Mouse (Mus musculus) liver, adult 2 months (tissue): ENCODE data around the gene Nfam1. TPM values are rescaled to one million over a fixed set of nuclear protein-coding genes. Genes with fewer than 3 reads are reported as not detected.

Experiments used
- DNase-seq: peaks from one replicate; pipeline ENCODE4 v3.0.0-alpha.2; 2011; ENCODE audit warnings: low read depth, low spot score; ENCODE audit errors: extremely low read depth
- H3K27ac ChIP-seq: fragments of 200-500 bp; replicated peaks from 2 replicates; pipeline ENCODE4 v1.5.1; 2012; ENCODE audit warnings: low read depth, mild to moderate bottlenecking, control low read depth, inconsistent platforms, low read length; ENCODE audit not compliant: insufficient read depth
- H3K27me3 ChIP-seq: fragments of 200-500 bp; 2 replicates; pipeline ENCODE4 v1.6.1; 2012; ENCODE audit warnings: mild to moderate bottlenecking, moderate library complexity, low read length, inconsistent platforms; ENCODE audit not compliant: control insufficient read depth, insufficient read depth
- H3K36me3 ChIP-seq: fragments of 200-500 bp; 2 replicates; pipeline ENCODE4 v1.6.1; 2012; ENCODE audit warnings: low read length, inconsistent platforms; ENCODE audit not compliant: control insufficient read depth, insufficient read depth
- H3K4me1 ChIP-seq: fragments of 200-500 bp; 2 replicates; pipeline ENCODE4 v1.6.1; 2011; ENCODE audit warnings: low read length; ENCODE audit not compliant: control insufficient read depth, insufficient read depth
- H3K4me3 ChIP-seq: fragments of 200-500 bp; 2 replicates; pipeline ENCODE4 v1.5.1; 2011; ENCODE audit warnings: low read depth, mild to moderate bottlenecking, control low read depth, low read length, moderate library complexity; ENCODE audit not compliant: insufficient read depth
- H3K79me2 ChIP-seq: fragments of 200-500 bp; 2 replicates; pipeline ENCODE4 v1.6.1; 2012; ENCODE audit warnings: inconsistent platforms, mild to moderate bottlenecking, low read length, moderate library complexity; ENCODE audit not compliant: control insufficient read depth, insufficient read depth
- H3K9ac ChIP-seq: fragments of 200-500 bp; 2 replicates; pipeline ENCODE4 v1.6.1; 2012; ENCODE audit warnings: low read depth, mild to moderate bottlenecking, control low read depth, inconsistent platforms, low read length
- CTCF ChIP-seq: fragments of 200-500 bp; IDR thresholded peaks from 2 replicates; pipeline ENCODE4 v1.5.1; 2011; ENCODE audit warnings: low read depth, low read length, control low read depth
- POLR2A ChIP-seq: fragments of 200-500 bp; IDR thresholded peaks from 2 replicates; pipeline ENCODE4 v1.6.1; 2011; ENCODE audit warnings: low read length, control low read depth; ENCODE audit not compliant: insufficient read depth; ENCODE audit errors: extremely low read depth
- whole genome bisulfite sequencing: fragments of 180-500 bp; shearing (Covaris S2); methylation state at CpG from one replicate; pipeline ENCODE4 v1.1.7; 2018; 5-methylcytosine and 5-hydroxymethylcytosine counted together
- polyA plus RNA-seq: library from polyadenylated mRNA; depleted of rRNA; stranded (reverse); fragments of >200 nt; gene quantifications from 2 replicates; pipeline ENCODE4 v1.2.3, GENCODE M21; 2012
- total RNA-seq: library from RNA; depleted of rRNA; stranded (reverse); fragments of >200 nt; gene quantifications from 2 replicates; pipeline ENCODE4 v1.2.3, GENCODE M21; 2014

Gene Nfam1
- total and polyA plus RNA-seq, 2 experiments: 1.1 to 3.2 TPM

GRCm38 (mm10) chr15:82974471-82974870 lies 58.6 kb downstream of the Nfam1 start:
- Histone ChIP-seq H3K9ac (no peak overlapping the region), H3K27ac (no peak overlapping the region)
- TF ChIP-seq CTCF: no peak
- TF ChIP-seq POLR2A: no peak

GRCm38 (mm10) chr15:82969206-82969721 lies 63.8 kb downstream of the Nfam1 start:
- no peaks in the 10 kb centered on the region for H3K4me1 ChIP-seq
- no peak overlapping the region for H3K9ac ChIP-seq
- no peaks in the 10 kb centered on the region for H3K36me3 ChIP-seq
- H3K79me2 ChIP-seq: no peaks in the 10 kb centered on the region
- no peak for DNase-seq
- H3K27ac ChIP-seq: no peak overlapping the region
- H3K27me3 ChIP-seq: peaks cover 4% of the 10 kb centered on the region; the same call in 1 of the 2 replicates
- TF ChIP-seq CTCF: no peak
- TF ChIP-seq POLR2A: no peak
- H3K4me3 ChIP-seq: no peak overlapping the region
- 68% methylated on average over 6 of the region's 6 CpGs for WGBS

More at GRCm38 (mm10) chr15:82974471-82974870, 58.6 kb downstream of the Nfam1 start:
- Histone ChIP-seq H3K79me2 (no peaks in the 10 kb centered on the region), H3K36me3 (no peaks in the 10 kb centered on the region), H3K4me3 (no peak overlapping the region), H3K4me1 (no peaks in the 10 kb centered on the region), H3K27me3 (no peaks in the 10 kb centered on the region; the same call in 1 of the 2 replicates)
- 73% methylated on average over 1 of the region's 1 CpGs for WGBS
- no peak for DNase-seq

- H3K4me3 ChIP-seq: no peak overlapping the region
- H3K9ac ChIP-seq: no peak overlapping the region
- H3K4me1 ChIP-seq: no peaks in the 10 kb centered on the region
- no peaks in the 10 kb centered on the region for H3K36me3 ChIP-seq
- WGBS: 19% methylated on average over 22 of the region's 22 CpGs
- no peak for DNase-seq
- TF ChIP-seq POLR2A (no peak), CTCF (no peak)
- no peaks in the 10 kb centered on the region for H3K79me2 ChIP-seq
- H3K27me3 ChIP-seq: peaks cover 5% of the 10 kb centered on the region; the same call in 1 of the 2 replicates
- no peak overlapping the region for H3K27ac ChIP-seq
These were observed 64.7 kb downstream of the Nfam1 start for GRCm38 (mm10) chr15:82968449-82968848.

- H3K4me1 ChIP-seq: no peaks in the 10 kb centered on the region
- WGBS: 53% methylated on average over 6 of the region's 6 CpGs
- no peak overlapping the region for H3K27ac ChIP-seq
- H3K36me3 ChIP-seq: no peaks in the 10 kb centered on the region
- H3K79me2 ChIP-seq: no peaks in the 10 kb centered on the region
- H3K9ac ChIP-seq: no peak overlapping the region
- no peak for TF ChIP-seq POLR2A
- no peak for TF ChIP-seq CTCF
- no peak overlapping the region for H3K4me3 ChIP-seq
- peaks cover 8% of the 10 kb centered on the region; the same call in 1 of the 2 replicates for H3K27me3 ChIP-seq
- DNase-seq: no peak
These were observed 65.2 kb downstream of the Nfam1 start for GRCm38 (mm10) chr15:82967947-82968346.

- no peak overlapping the region for H3K27ac ChIP-seq
- no peaks in the 10 kb centered on the region for H3K79me2 ChIP-seq
- DNase-seq: no peak
- no peak for TF ChIP-seq POLR2A
- no peak for TF ChIP-seq CTCF
- H3K9ac ChIP-seq: no peak overlapping the region
- H3K36me3 ChIP-seq: no peaks in the 10 kb centered on the region
- H3K4me1 ChIP-seq: no peaks in the 10 kb centered on the region
- 89% methylated on average over 14 of the region's 14 CpGs for whole genome bisulfite sequencing
- H3K27me3 ChIP-seq: peaks cover 17% of the 10 kb centered on the region
- no peak overlapping the region for H3K4me3 ChIP-seq
These were observed 68.8 kb downstream of the Nfam1 start for GRCm38 (mm10) chr15:82964266-82964825.

GRCm38 (mm10) chr15:82963556-82964156 lies 69.5 kb downstream of the Nfam1 start:
- Histone ChIP-seq H3K9ac (no peak overlapping the region), H3K36me3 (no peaks in the 10 kb centered on the region), H3K4me3 (no peak overlapping the region), H3K4me1 (no peaks in the 10 kb centered on the region), H3K27ac (no peak overlapping the region), H3K79me2 (no peaks in the 10 kb centered on the region), H3K27me3 (peaks cover 17% of the 10 kb centered on the region)
- no peak for TF ChIP-seq POLR2A
- TF ChIP-seq CTCF: no peak
- WGBS: 33% methylated on average over 55 of the region's 82 CpGs
- DNase-seq: no peak
